Comparison of ENCODE assay signal across 9 mouse cellular contexts in the genomic region with DNA sequence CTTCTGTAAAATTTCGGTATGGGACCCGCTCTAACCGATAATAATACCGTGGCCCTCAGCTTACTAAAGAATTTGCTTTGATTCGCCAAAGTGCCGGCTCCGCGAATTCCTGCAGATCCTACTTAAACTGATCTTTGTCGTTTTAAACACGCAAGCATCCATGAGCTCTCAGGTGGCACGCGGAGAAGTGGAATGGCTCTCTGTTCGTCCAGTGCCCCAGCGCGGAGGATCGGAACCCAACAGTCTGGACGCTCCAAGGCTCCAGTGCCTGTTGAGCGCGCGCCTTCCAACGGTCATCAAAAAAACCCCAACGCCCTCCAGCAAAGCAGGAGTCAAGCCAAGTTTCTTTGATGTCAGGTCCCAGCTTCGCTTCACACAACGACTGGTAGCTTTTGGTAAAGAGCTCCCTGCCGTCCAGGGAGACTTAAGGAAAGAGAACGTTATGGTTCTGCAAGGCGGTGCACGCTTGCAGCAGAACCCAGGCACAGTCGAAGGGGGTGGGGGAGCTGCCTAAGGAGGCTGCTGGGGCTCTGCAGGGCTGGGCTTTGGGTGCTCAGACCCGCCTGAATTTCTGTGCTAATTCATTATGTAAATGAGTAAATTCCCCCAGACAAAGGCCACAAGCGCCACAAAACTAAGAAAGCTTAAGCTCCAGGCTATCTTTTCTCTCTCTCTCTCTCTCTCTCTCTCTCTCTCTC. TPM values are rescaled to one million over a fixed set of nuclear protein-coding genes. Genes with fewer than 3 reads are reported as not detected.
A peak's percentile ranks its signal among the peaks of the same experiment; 100 is the strongest.
DNase-seq lines count a peak whose midpoint lies in the region; ATAC-seq and TF ChIP-seq lines count a peak whose summit lies in the region.
"Had no signal": no experiment of that assay in that cellular context is flagged by ENCODE, and none has a peak within 500 bp of the region (broad histone marks: within the 10 kb centered on the region; RNA-seq: fewer than 3 reads in every experiment).

No protein-coding gene starts in this region.

- peaks cover 21% of the 10 kb centered on the region for H3K4me1 ChIP-seq in E14TG2a.4 (replicated peaks; ENCODE audit: low read depth, low read length)
- peaks cover 15% of the 10 kb centered on the region for H3K4me1 ChIP-seq in forebrain, embryonic 15.5 days
- peaks cover 16% of the 10 kb centered on the region for H3K4me1 ChIP-seq in limb, embryonic 15.5 days
- peaks cover 15% of the 10 kb centered on the region for H3K4me1 ChIP-seq in olfactory bulb, adult 2 months (ENCODE audit: control insufficient read depth, insufficient read depth, low read length)

- under 1% methylated on average over 31 of the region's 31 CpGs for WGBS in forebrain, embryonic 15.5 days
- 1% methylated on average over 31 of the region's 31 CpGs for WGBS in limb, embryonic 15.5 days
- WGBS in olfactory bulb, adult 2 months: 3% methylated on average over 31 of the region's 31 CpGs

- H3K27me3 ChIP-seq in E14TG2a.4 (ENCODE audit: insufficient read depth, low read length): peaks cover 39% of the 10 kb centered on the region
- peaks cover 14% of the 10 kb centered on the region for H3K27me3 ChIP-seq in forebrain, embryonic 15.5 days
- peaks cover 33% of the 10 kb centered on the region for H3K27me3 ChIP-seq in limb, embryonic 15.5 days

- no peak overlapping the region for H3K27ac ChIP-seq in forebrain, embryonic 15.5 days (replicated peaks)
- no peak overlapping the region for H3K27ac ChIP-seq in limb, embryonic 15.5 days
- no peak overlapping the region for H3K27ac ChIP-seq in olfactory bulb, adult 2 months (ENCODE audit: insufficient read depth, low read depth, low read length)

- peak overlapping the region; percentile 75 for H3K4me3 ChIP-seq in E14TG2a.4 (replicated peaks; ENCODE audit: low read length)
- peak overlapping the region; percentile 49 for H3K4me3 ChIP-seq in forebrain, embryonic 15.5 days
- H3K4me3 ChIP-seq in limb, embryonic 15.5 days: peak overlapping the region; percentile 36
- H3K4me3 ChIP-seq in olfactory bulb, adult 2 months (ENCODE audit: insufficient read depth, low read depth, low read length): peak overlapping the region; percentile 42

- peak; percentile 3 for DNase-seq in adrenal gland, postnatal 10 days
- no peak for DNase-seq in adrenal gland, adult 8-10 months
- DNase-seq in yolk sac, embryonic 10.5 days (ENCODE audit: low spot score): no peak
- no peak for DNase-seq in left cerebral cortex, adult 8-10 months (ENCODE audit: low spot score in 2 of 2)

- H3K4me2 ChIP-seq in forebrain, embryonic 15.5 days (replicated peaks): peak overlapping the region; percentile 98
- peak overlapping the region; percentile 76 for H3K4me2 ChIP-seq in limb, embryonic 15.5 days

- peak; percentile 77 for ATAC-seq in forebrain, embryonic 15.5 days (replicated peaks)
- ATAC-seq in limb, embryonic 15.5 days (ENCODE audit: insufficient number of reproducible peaks, low FRiP score, low TSS enrichment, low read depth): no peak

- H3K36me3 ChIP-seq in E14TG2a.4 (ENCODE audit: insufficient read depth, low read length): no peaks in the 10 kb centered on the region
- no peaks in the 10 kb centered on the region for H3K36me3 ChIP-seq in forebrain, embryonic 15.5 days
- H3K36me3 ChIP-seq in limb, embryonic 15.5 days: no peaks in the 10 kb centered on the region

- TF ChIP-seq POLR2A in olfactory bulb, adult 2 months (IDR thresholded peaks at IDR 0.05; ENCODE audit: insufficient read depth, low read depth, low read length): no peak

- H3K9ac ChIP-seq in forebrain, embryonic 15.5 days (replicated peaks): peak overlapping the region; percentile 40
- H3K9ac ChIP-seq in limb, embryonic 15.5 days: no peak overlapping the region

- TF ChIP-seq CTCF in E14TG2a.4 (conservative IDR thresholded peaks at IDR 0.05; ENCODE audit: low read length): no peak
- no peak for TF ChIP-seq CTCF in olfactory bulb, adult 2 months (IDR thresholded peaks at IDR 0.05; ENCODE audit: insufficient read depth, low read depth, low read length)

- no peaks in the 10 kb centered on the region for H3K9me3 ChIP-seq in E14TG2a.4 (ENCODE audit: low read length)
- H3K9me3 ChIP-seq in forebrain, embryonic 15.5 days: no peaks in the 10 kb centered on the region
- no peaks in the 10 kb centered on the region for H3K9me3 ChIP-seq in limb, embryonic 15.5 days

RNA-seq across cellular contexts. Expression of gene Lrat, which starts 0.6 kb away (rescaled TPM):
- 1 to 10 TPM; 1.1 to 1.4 TPM for total RNA-seq in adrenal gland, postnatal 10 days (2021)
- under 1 TPM in 2 of 4 experiments, not detected in 2; 0.03 to 0.11 TPM for total RNA-seq in adrenal gland, adult 8-10 months (2022)
- 0.06 and 0.13 TPM in 2 replicates for polyA plus RNA-seq in forebrain, embryonic 15.5 days (2015; fragmentation: Nextera tagmentation; extraction: Ambion mirVana)
- polyA plus RNA-seq in limb, embryonic 15.5 days (2015; fragmentation: Nextera tagmentation; extraction: Ambion mirVana): 0.35 and 0.48 TPM in 2 replicates
- polyA plus RNA-seq in olfactory bulb, adult 2 months (2012; ENCODE audit: insufficient read depth, insufficient read length, low replicate concordance, missing spikeins): not detected in 2 replicates
- under 1 TPM; 0.07 to 0.14 (median 0.12) TPM for total RNA-seq in left cerebral cortex, adult 8-10 months (2022)
- total RNA-seq: neutrophil, adult 5-6 weeks had no signal

RNA-seq across cellular contexts. Expression of gene Rbm46, which starts 28.1 kb away (rescaled TPM):
- total RNA-seq in adrenal gland, postnatal 10 days (2021): 1 to 10 TPM; 1.1 to 1.2 TPM
- under 1 TPM; 0.17 to 0.43 (median 0.28) TPM for total RNA-seq in adrenal gland, adult 8-10 months (2022)
- polyA plus RNA-seq in forebrain, embryonic 15.5 days (2015; fragmentation: Nextera tagmentation; extraction: Ambion mirVana): 0.52 and 0.99 TPM in 2 replicates
- 3.3 and 4.6 TPM in 2 replicates for polyA plus RNA-seq in limb, embryonic 15.5 days (2015; fragmentation: Nextera tagmentation; extraction: Ambion mirVana)
- not detected in 2 replicates for polyA plus RNA-seq in olfactory bulb, adult 2 months (2012; ENCODE audit: insufficient read depth, insufficient read length, low replicate concordance, missing spikeins)
- total RNA-seq in left cerebral cortex, adult 8-10 months (2022): under 1 TPM; 0.35 to 0.59 (median 0.46) TPM
- total RNA-seq: neutrophil, adult 5-6 weeks had no signal
